18 mouse cellular contexts compared by ENCODE assay signal in the genomic region with DNA sequence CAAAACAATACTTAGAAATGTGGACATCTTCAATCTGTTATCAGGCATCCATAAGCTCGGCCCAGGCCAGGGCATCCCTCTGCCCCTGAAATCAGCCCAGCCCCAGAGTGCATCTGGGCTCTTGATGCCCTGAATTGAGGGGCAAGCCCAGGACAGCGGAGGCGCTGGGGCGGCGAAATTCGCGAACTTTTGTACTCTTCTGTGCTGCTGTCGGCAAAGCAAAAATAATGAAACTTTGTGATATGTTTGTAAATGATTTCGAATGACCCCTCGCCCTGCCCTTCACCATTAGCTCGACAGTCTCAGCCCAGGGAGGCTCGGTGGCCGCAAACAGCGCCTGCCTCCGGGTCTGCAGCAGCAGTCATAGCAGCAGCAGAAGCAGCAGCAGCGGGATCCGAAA. TPM values are rescaled to one million over a fixed set of nuclear protein-coding genes. Genes with fewer than 3 reads are reported as not detected.
DNase-seq lines count a peak whose midpoint lies in the region; ATAC-seq and TF ChIP-seq lines count a peak whose summit lies in the region.
"Had no signal": no experiment of that assay in that cellular context is flagged by ENCODE, and none has a peak within 500 bp of the region (broad histone marks: within the 10 kb centered on the region; RNA-seq: fewer than 3 reads in every experiment).

No protein-coding gene starts in this region.

- H3K4me2 ChIP-seq in forebrain, postnatal 0 days (ENCODE audit: low read depth): no peak overlapping the region
- H3K4me2 ChIP-seq in kidney, postnatal 0 days (ENCODE audit: low read length): peak overlapping the region; percentile 65
- H3K4me2 ChIP-seq in hindbrain, embryonic 11.5 days (replicated peaks; ENCODE audit: low read depth, low read length): peak overlapping the region; percentile 39
- H3K4me2 ChIP-seq: heart, embryonic 11.5 days had no signal

- under 1% methylated on average over 17 of the region's 17 CpGs for WGBS in forebrain, embryonic 10.5 days
- 1% methylated on average over 17 of the region's 17 CpGs for WGBS in forebrain, postnatal 0 days
- 62% methylated on average over 17 of the region's 17 CpGs for WGBS in kidney, postnatal 0 days
- WGBS in hindbrain, embryonic 11.5 days: 1% methylated on average over 17 of the region's 17 CpGs

- TF ChIP-seq CTCF in forebrain, postnatal 0 days (IDR thresholded peaks at IDR 0.05; ENCODE audit: low read depth): no peak
- TF ChIP-seq CTCF in kidney, postnatal 0 days (IDR thresholded peaks at IDR 0.05; ENCODE audit: low read depth): no peak

- no peaks in the 10 kb centered on the region for H3K9me3 ChIP-seq in forebrain, embryonic 10.5 days
- no peaks in the 10 kb centered on the region for H3K9me3 ChIP-seq in forebrain, postnatal 0 days (ENCODE audit: low read length)
- no peaks in the 10 kb centered on the region for H3K9me3 ChIP-seq in kidney, postnatal 0 days (replicated peaks; ENCODE audit: low read length)
- H3K9me3 ChIP-seq in hindbrain, embryonic 11.5 days (ENCODE audit: control insufficient read depth, low read length): no peaks in the 10 kb centered on the region

- no peaks in the 10 kb centered on the region for H3K36me3 ChIP-seq in forebrain, embryonic 10.5 days (replicated peaks)
- H3K36me3 ChIP-seq in forebrain, postnatal 0 days (ENCODE audit: insufficient read depth): no peaks in the 10 kb centered on the region
- 0 out of 2 replicates have a peak, but pooled peaks cover 4% of the 10 kb centered on the region for H3K36me3 ChIP-seq in kidney, postnatal 0 days (ENCODE audit: insufficient read depth, low read length)
- H3K36me3 ChIP-seq in hindbrain, embryonic 11.5 days (ENCODE audit: control insufficient read depth, insufficient read depth, low read length): no peaks in the 10 kb centered on the region

- no peak for ATAC-seq in forebrain, postnatal 0 days
- no peak for ATAC-seq in kidney, postnatal 0 days (replicated peaks; ENCODE audit: low FRiP score, low read depth)
- no peak for ATAC-seq in hindbrain, embryonic 11.5 days (ENCODE audit: low FRiP score)
- ATAC-seq: forebrain, embryonic 14.5 days; intestine, postnatal 0 days; liver, postnatal 0 days had no signal

- peaks cover 7% of the 10 kb centered on the region for H3K4me1 ChIP-seq in forebrain, embryonic 10.5 days
- H3K4me1 ChIP-seq in forebrain, postnatal 0 days (ENCODE audit: insufficient read depth): no peaks in the 10 kb centered on the region
- peaks cover 42% of the 10 kb centered on the region for H3K4me1 ChIP-seq in kidney, postnatal 0 days (replicated peaks; ENCODE audit: insufficient read depth, low read length)
- no peaks in the 10 kb centered on the region for H3K4me1 ChIP-seq in hindbrain, embryonic 11.5 days (replicated peaks; ENCODE audit: control insufficient read depth, insufficient read depth, low read length)

- H3K27ac ChIP-seq in forebrain, embryonic 10.5 days: no peak overlapping the region
- H3K27ac ChIP-seq in forebrain, postnatal 0 days (ENCODE audit: low read depth, low read length): no peak overlapping the region
- H3K27ac ChIP-seq in kidney, postnatal 0 days: no peak overlapping the region
- peak overlapping the region; percentile 81 for H3K27ac ChIP-seq in hindbrain, embryonic 11.5 days (ENCODE audit: low read depth, low read length)

- DNase-seq in forebrain, embryonic 10.5 days (ENCODE audit: extremely low spot score, low spot score): peak; percentile 45
- no peak for DNase-seq in forebrain, postnatal 0 days
- no peak for DNase-seq in kidney, postnatal 0 days (ENCODE audit: low spot score)
- DNase-seq in kidney, adult 18-20 months: no peak
- DNase-seq in hindbrain, embryonic 11.5 days (ENCODE audit: low spot score): no peak
- peak; percentile 57 for DNase-seq in neural tube, embryonic 10.5 days (ENCODE audit: extremely low spot score, low spot score)
- DNase-seq in cerebellum, adult 8-10 months: no peak
- no peak for DNase-seq in cerebellum, postnatal 36 days
- DNase-seq: adrenal gland, postnatal 25 days; cerebellum, adult 9-10 months; embryo, embryonic 11 days; liver, postnatal 0 days; right cerebral cortex, postnatal 14 days had no signal

- H3K9ac ChIP-seq in forebrain, postnatal 0 days: no peak overlapping the region
- H3K9ac ChIP-seq in kidney, postnatal 0 days (ENCODE audit: low read depth, low read length): 0 out of 2 replicates have a peak overlapping the region, but pooled peaks have one; percentile 27
- H3K9ac ChIP-seq in hindbrain, embryonic 11.5 days (ENCODE audit: low read depth, low read length): peak overlapping the region; percentile 62
- H3K9ac ChIP-seq: liver, postnatal 0 days had no signal

- H3K27me3 ChIP-seq in forebrain, embryonic 10.5 days (ENCODE audit: poor library complexity, severe bottlenecking): peaks cover 100% of the 10 kb centered on the region
- H3K27me3 ChIP-seq in forebrain, postnatal 0 days (ENCODE audit: insufficient read depth, low read length): peaks cover 98% of the 10 kb centered on the region
- H3K27me3 ChIP-seq in kidney, postnatal 0 days (ENCODE audit: insufficient read depth, low read length): no peaks in the 10 kb centered on the region
- H3K27me3 ChIP-seq in hindbrain, embryonic 11.5 days (ENCODE audit: control insufficient read depth, insufficient read depth, low read length): peaks cover 94% of the 10 kb centered on the region

- H3K4me3 ChIP-seq in forebrain, embryonic 10.5 days: no peak overlapping the region
- H3K4me3 ChIP-seq in forebrain, postnatal 0 days (ENCODE audit: low read depth, low read length): no peak overlapping the region
- peak overlapping the region; percentile 9; the same call in 1 of the 2 replicates for H3K4me3 ChIP-seq in kidney, postnatal 0 days (replicated peaks; ENCODE audit: low read depth, low read length)
- peak overlapping the region; percentile 58 for H3K4me3 ChIP-seq in hindbrain, embryonic 11.5 days (ENCODE audit: low read depth, low read length)

RNA-seq across cellular contexts. Expression of a gene that starts 1.4 kb away (rescaled TPM):
- polyA plus RNA-seq in forebrain, embryonic 10.5 days (2016; fragmentation: Nextera tagmentation; extraction: Ambion mirVana): not detected in 2 replicates
- total RNA-seq in forebrain, postnatal 0 days (2014; rRNA removed): not detected in 2 replicates
- not detected in 2 replicates for polyA plus RNA-seq in forebrain, postnatal 0 days (2015; fragmentation: Nextera tagmentation; extraction: Ambion mirVana)
- 1.1 and 1.3 TPM in 2 replicates for polyA plus RNA-seq in kidney, postnatal 0 days (2015; fragmentation: Nextera tagmentation; extraction: Ambion mirVana)
- 0.73 and 0.89 TPM in 2 replicates for polyA plus RNA-seq in hindbrain, embryonic 11.5 days (2014; fragmentation: Nextera tagmentation; extraction: Ambion mirVana)
- total RNA-seq: heart, postnatal 25 days; left cerebral cortex, adult 8-10 months had no signal
- polyA plus RNA-seq: forebrain, embryonic 14.5 days; intestine, postnatal 0 days; liver, postnatal 0 days had no signal

RNA-seq across cellular contexts. Expression of a gene that starts 13.4 kb away (rescaled TPM):
- polyA plus RNA-seq in forebrain, embryonic 10.5 days (2016; fragmentation: Nextera tagmentation; extraction: Ambion mirVana): not detected in 2 replicates
- not detected in 2 replicates for total RNA-seq in forebrain, postnatal 0 days (2014; rRNA removed)
- not detected in 2 replicates for polyA plus RNA-seq in forebrain, postnatal 0 days (2015; fragmentation: Nextera tagmentation; extraction: Ambion mirVana)
- polyA plus RNA-seq in kidney, postnatal 0 days (2015; fragmentation: Nextera tagmentation; extraction: Ambion mirVana): 3.3 and 4.4 TPM in 2 replicates
- 3.3 and 3.7 TPM in 2 replicates for polyA plus RNA-seq in hindbrain, embryonic 11.5 days (2014; fragmentation: Nextera tagmentation; extraction: Ambion mirVana)
- total RNA-seq: left cerebral cortex, adult 8-10 months had no signal
- polyA plus RNA-seq: forebrain, embryonic 14.5 days; heart, embryonic 11.5 days; liver, postnatal 0 days had no signal

RNA-seq across cellular contexts. Expression of a gene that starts 13.4 kb away (rescaled TPM):
- polyA plus RNA-seq in forebrain, embryonic 10.5 days (2016; fragmentation: Nextera tagmentation; extraction: Ambion mirVana): 0.10 TPM in 1 of 2 replicates, not detected in the other
- not detected in 2 replicates for total RNA-seq in forebrain, postnatal 0 days (2014; rRNA removed)
- not detected in 2 replicates for polyA plus RNA-seq in forebrain, postnatal 0 days (2015; fragmentation: Nextera tagmentation; extraction: Ambion mirVana)
- polyA plus RNA-seq in kidney, postnatal 0 days (2015; fragmentation: Nextera tagmentation; extraction: Ambion mirVana): 7.9 and 8.0 TPM in 2 replicates
- polyA plus RNA-seq in hindbrain, embryonic 11.5 days (2014; fragmentation: Nextera tagmentation; extraction: Ambion mirVana): 49.5 and 58.0 TPM in 2 replicates
- total RNA-seq: heart, postnatal 25 days; left cerebral cortex, adult 8-10 months had no signal
- polyA plus RNA-seq: forebrain, embryonic 14.5 days; liver, postnatal 0 days had no signal

RNA-seq across cellular contexts. Expression of a gene that starts 20.8 kb away (rescaled TPM):
- not detected in 2 replicates for polyA plus RNA-seq in forebrain, embryonic 10.5 days (2016; fragmentation: Nextera tagmentation; extraction: Ambion mirVana)
- total RNA-seq in forebrain, postnatal 0 days (2014; rRNA removed): 0.10 TPM in 1 of 2 replicates, not detected in the other
- polyA plus RNA-seq in forebrain, postnatal 0 days (2015; fragmentation: Nextera tagmentation; extraction: Ambion mirVana): 0.22 TPM in 1 of 2 replicates, not detected in the other
- polyA plus RNA-seq in kidney, postnatal 0 days (2015; fragmentation: Nextera tagmentation; extraction: Ambion mirVana): 73.4 and 76.7 TPM in 2 replicates
- 0.19 and 0.50 TPM in 2 replicates for polyA plus RNA-seq in hindbrain, embryonic 11.5 days (2014; fragmentation: Nextera tagmentation; extraction: Ambion mirVana)
- total RNA-seq: left cerebral cortex, adult 8-10 months had no signal
- polyA plus RNA-seq: liver, postnatal 0 days had no signal

RNA-seq across cellular contexts. Expression of a gene that starts 27.6 kb away (rescaled TPM):
- polyA plus RNA-seq in forebrain, embryonic 10.5 days (2016; fragmentation: Nextera tagmentation; extraction: Ambion mirVana): not detected in 2 replicates
- total RNA-seq in forebrain, postnatal 0 days (2014; rRNA removed): not detected in 2 replicates
- not detected in 2 replicates for polyA plus RNA-seq in forebrain, postnatal 0 days (2015; fragmentation: Nextera tagmentation; extraction: Ambion mirVana)
- polyA plus RNA-seq in kidney, postnatal 0 days (2015; fragmentation: Nextera tagmentation; extraction: Ambion mirVana): 57.8 and 67.0 TPM in 2 replicates
- 0.11 TPM in 1 of 2 replicates, not detected in the other for polyA plus RNA-seq in hindbrain, embryonic 11.5 days (2014; fragmentation: Nextera tagmentation; extraction: Ambion mirVana)
- total RNA-seq: left cerebral cortex, adult 8-10 months had no signal
- polyA plus RNA-seq: forebrain, embryonic 14.5 days; heart, embryonic 11.5 days; liver, postnatal 0 days had no signal

Comparison
In these comparisons a context has a peak if more than half of its experiments do, and no peak if none do; other contexts are left out.
1. DNase-seq: peak in forebrain, embryonic 10.5 days (single experiment) and neural tube, embryonic 10.5 days (single experiment); none in forebrain, postnatal 0 days (single experiment), kidney, postnatal 0 days (single experiment), kidney, adult 18-20 months (single experiment), hindbrain, embryonic 11.5 days (single experiment), cerebellum, adult 8-10 months (single experiment) and cerebellum, postnatal 36 days (0 of 2).
2. H3K4me3 ChIP-seq: peak in kidney, postnatal 0 days (single experiment) and hindbrain, embryonic 11.5 days (single experiment); none in forebrain, embryonic 10.5 days (single experiment) and forebrain, postnatal 0 days (single experiment).